Mouse (Mus musculus) gonadal fat pad, adult 2 months (tissue): Measurements from ENCODE around the gene Cspg4. TPM values are rescaled to one million over a fixed set of nuclear protein-coding genes. Genes with fewer than 3 reads are reported as not detected.
"Not testable (repeated sequence)": the region's sequence is repeated elsewhere in the genome, so short reads cannot be mapped to it uniquely, and the experiment has no call there.

Experiments
- DNase-seq: peaks from one replicate; pipeline ENCODE4 v3.0.0-alpha.2; 2012; ENCODE audit warnings: low read depth
- polyA plus RNA-seq: library from polyadenylated mRNA; depleted of rRNA; stranded (reverse); fragments of >200 nt; gene quantifications from 2 replicates; pipeline ENCODE4 v1.2.3, GENCODE M21; 2012

Gene Cspg4
- polyA plus RNA-seq, 1 experiment, result 19.1 TPM

DNA sequence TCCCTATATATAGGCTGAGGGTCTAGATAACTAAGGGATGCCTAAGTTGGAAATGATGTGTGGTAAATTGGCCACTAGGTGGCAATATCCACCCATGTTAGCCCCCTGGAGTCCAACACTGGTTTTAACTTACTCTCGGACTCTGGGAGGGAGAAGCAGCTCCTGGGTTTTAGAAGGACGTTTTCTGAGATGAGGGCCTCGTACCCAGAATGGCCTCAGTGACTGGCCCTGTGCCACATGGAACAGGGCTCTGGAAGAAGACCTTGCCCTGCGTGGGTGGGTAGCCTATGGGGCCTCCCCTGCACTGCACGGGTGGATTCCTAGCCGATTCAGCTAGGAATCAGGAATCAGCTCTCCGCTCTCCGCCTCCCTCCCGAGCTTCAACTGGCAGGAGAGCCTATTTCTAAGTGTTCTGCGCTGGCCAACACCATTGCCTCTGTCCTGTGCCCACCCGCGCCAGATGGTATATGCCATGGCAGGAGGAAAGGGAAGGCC, 26.7 kb downstream of the Cspg4 start:
- no peak for DNase-seq

DNA sequence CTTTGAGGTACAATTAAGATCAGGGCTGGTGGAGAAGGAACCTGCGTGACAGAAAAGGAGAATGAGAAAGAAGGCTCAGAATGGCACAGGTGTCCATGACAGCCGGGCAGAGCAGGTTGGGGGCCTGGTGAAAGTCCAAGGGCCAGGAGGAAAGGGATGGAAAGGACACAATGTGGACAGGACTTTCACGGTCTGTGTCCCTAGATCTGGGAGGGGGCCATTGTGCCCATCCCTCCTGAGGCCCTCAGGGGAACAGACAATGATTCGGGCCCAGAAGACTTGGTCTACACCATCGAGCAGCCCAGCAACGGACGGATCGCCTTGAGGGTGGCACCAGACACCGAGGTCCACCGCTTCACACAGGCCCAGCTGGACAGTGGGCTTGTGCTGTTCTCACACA, 27.3 kb downstream of the Cspg4 start:
- DNase-seq, result no peak

DNA sequence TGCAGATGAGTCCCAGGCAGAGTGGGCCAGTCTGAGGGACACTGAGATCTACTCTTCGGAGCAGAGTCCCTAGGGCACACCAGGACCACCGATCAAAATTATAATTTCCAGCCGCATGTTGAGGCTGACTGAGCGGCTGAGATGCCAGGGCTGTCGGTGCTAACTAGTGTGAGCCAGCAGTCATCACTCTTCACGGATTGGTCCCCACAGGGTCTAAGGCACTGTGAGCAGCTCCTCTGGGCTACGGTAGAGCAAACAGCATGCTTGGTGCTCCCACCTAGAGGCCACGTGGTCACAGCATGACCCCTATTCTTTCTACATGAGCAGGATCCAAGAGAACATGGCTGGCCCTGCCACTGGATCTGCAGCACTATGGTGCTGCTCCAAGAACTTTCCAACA, 28.5 kb downstream of the Cspg4 start:
- no peak for DNase-seq

DNA sequence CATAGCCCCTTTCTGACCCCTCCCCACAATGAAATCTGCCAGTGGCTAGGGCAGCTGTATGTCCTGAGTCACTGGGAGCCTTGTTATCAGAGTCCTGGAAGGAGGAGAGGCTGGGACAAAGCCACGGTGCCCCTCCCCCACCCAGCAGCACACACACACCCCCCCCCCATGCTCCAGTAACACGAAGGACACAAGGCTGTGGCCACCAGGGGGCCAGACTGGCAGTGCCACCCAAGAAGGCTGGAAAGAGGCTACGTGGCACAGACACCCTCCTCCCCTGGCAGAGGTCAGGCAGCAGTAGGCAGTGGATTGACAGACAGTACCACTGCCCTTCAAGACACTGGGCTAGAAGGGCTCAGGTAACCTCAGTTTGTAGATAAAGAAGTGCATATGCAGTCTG, 29.2 kb downstream of the Cspg4 start:
- no peak for DNase-seq

DNA sequence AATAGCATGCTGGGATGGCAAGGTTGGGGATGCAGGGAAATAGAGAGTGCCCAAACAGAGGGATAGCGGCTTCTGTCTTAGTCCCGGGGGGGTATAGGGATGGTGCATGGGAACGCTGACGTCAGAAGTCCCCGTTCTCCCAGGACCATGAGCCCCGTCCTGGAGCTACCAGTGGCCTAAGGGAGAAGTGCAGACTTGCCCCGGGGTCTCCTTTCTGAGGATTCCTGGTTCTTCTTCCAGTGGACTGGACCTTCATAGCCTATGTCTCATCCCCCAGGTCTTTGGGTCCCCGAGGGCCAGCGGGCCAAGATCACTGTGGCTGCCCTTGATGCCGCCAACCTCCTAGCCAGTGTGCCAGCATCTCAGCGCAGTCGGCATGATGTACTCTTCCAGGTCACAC, 31.9 kb downstream of the Cspg4 start:
- DNase-seq, result no peak

- no peak for DNase-seq
Observed at GRCm38 (mm10) chr9:56899409-56899808, 34.6 kb downstream of the Cspg4 start.

DNA sequence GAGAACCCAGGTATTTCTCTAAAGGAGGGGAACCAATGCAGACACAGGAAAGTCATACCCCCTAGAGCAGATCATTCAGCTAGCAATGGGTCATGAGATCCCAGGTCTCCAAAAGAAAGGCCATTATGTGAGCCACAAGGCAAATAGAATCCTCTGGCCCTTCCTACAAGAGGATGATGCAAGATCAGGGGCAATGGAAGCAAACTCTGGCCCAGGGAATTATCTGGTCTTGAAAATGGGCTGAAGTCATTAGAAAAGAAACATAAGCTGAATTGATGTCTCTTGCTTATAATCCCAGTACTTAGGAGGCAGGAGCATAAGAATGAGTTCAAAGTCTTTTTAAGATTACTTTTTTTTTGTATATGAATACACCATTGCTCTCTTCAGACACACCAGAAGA, 35.2 kb downstream of the Cspg4 start:
- DNase-seq, result no peak

DNA sequence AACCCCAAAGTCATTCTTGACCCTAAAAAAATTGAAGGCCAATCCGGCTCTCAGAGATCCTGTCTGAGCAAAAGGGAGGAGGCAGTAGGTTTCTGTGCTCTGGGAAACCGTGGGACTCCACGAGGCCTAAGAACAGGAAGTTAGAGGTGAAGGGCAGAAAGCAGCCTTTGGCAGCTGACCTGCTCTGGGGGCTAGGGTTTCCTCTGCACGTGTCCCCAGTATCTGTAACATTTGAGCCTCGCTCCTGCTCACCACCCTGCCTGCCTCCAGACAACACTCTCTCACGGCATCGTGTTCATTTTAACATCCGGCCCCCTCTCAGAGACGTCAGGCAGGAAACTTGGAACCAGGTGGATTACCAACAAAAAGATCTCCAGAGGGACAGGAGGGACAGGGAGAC, 35.7 kb downstream of the Cspg4 start:
- DNase-seq, result no peak

DNA sequence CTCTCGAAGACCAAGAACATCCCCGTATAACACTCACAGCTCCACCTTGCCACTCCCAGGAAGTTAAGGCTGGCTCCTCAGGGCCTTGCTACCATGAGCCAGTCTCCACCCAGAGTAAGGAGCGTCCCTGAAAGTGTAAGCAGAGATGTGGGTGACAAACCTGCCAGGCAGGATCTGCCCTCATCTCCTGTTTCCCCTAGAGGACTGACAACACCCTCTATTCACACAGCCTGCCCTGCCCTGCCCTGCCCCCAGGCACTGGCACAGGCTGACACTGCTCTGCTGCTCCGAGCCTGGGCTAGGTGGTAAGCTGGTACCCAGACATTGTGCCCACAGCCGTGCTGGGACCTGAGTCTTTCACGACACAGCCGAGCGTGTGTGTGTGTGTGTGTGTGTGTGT, 36.4 kb downstream of the Cspg4 start:
- no peak for DNase-seq

- no peak for DNase-seq
Observed at GRCm38 (mm10) chr9:56903662-56904061, 38.8 kb downstream of the Cspg4 start.

DNA sequence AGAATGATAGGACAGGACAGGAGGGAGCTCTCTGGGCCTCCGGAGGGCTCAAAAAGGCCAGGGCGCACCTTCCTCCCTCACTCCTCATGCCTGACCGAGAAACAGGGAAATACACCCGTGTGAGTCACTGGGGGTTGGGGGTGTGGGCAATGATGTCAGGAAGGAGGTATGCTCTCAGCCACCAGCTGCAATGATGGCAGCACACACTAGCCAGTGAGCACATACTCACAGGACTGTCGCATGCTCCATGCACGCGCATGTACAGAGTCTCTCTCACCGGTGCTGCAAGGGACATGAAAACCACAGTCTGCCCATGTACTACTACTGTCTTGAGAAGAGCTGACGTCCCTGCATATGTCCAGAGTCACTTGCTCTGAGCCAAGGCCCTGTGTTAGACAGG, 42.7 kb downstream of the Cspg4 start:
- DNase-seq, result no peak

- DNase-seq, result not testable (repeated sequence)
Observed at GRCm38 (mm10) chr9:56909991-56910390, 45.2 kb downstream of the Cspg4 start.

GRCm38 (mm10) chr9:56911017-56911416, 46.2 kb downstream of the Cspg4 start:
- no peak for DNase-seq

GRCm38 (mm10) chr9:56913991-56914390, 49.2 kb downstream of the Cspg4 start:
- DNase-seq, result no peak

DNA sequence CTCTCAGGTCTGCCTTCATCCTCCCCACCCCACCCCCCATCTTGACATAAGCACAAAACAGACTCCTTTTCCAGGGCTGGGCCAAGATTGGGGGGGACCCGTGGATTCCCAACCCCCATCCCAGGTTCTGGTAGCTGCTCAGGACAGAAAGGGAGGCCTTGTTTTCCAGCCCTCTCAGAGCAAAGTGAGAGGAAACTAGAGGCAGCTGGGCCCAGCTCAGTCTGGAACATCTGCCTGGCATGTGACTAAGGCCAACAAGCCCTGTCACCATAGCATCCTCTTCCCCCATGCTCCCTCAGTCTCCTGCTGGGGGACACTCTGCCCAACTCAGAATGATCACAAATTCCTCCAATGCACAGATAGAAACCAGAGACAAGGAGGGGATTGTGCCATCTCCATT, 50.3 kb downstream of the Cspg4 start:
- DNase-seq, result no peak

DNA sequence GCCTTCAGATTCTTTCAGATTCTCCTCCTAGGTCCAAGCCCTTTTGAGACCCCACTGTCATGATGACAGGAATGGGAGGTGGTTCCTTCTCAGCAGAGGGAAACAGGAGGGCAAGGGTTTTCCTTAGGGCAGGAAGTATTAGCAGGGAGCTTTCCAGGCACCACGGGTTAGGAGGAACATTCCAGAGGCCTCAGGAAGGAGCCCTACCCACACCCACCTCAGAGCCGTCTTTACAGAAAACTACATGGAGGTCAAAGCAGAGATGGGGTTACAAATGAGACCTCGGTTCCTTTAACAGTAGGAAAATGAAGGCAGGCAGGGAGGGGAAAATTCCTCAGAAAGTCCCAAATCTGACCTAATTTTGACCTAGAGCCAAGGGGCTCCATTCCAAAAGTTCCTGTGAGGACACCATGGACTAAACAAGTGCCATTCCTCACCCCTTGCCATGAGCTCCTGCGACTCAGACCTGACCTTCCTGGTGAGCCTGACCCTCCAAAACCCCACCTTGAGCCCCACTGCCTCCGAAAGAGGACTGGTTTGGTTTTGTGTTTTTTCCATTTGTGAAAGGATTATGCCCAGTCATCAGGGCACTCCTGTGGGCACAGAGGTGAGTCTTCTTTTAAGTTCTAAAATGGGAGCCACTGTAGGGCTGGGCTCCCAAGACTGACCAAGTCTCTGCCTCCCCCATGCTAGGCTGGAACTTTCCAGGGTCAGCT, 51.0 kb downstream of the Cspg4 start:
- no peak for DNase-seq

GRCm38 (mm10) chr9:56917131-56917530, 52.3 kb downstream of the Cspg4 start:
- DNase-seq, result no peak

DNA sequence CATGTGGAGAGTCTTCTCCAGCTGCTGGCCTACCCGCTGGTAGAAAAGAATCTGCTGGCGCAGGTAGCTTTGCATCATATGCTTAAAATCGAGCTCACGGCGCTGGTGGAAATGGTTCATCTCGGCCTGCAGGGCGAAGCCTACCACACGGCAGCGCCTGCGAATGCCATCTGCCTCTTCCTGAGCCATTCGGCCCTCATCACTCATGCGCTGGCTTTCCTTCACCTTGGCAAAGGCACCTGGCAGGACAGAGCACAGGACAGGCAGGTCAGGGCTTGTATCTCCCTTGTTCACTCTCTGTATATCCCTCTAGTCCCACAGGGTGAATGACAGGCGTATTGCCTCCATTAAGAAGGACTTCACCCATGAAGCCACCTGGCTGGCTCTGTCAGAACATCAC, 53.6 kb downstream of the Cspg4 start:
- no peak for DNase-seq

GRCm38 (mm10) chr9:56922746-56923145, 57.9 kb downstream of the Cspg4 start:
- DNase-seq, result no peak

- peak; percentile 87 for DNase-seq
Observed at GRCm38 (mm10) chr9:56923841-56924650, 59.2 kb downstream of the Cspg4 start.

- no peak for DNase-seq
Observed at GRCm38 (mm10) chr9:56924651-56925027, 59.8 kb downstream of the Cspg4 start.

DNA sequence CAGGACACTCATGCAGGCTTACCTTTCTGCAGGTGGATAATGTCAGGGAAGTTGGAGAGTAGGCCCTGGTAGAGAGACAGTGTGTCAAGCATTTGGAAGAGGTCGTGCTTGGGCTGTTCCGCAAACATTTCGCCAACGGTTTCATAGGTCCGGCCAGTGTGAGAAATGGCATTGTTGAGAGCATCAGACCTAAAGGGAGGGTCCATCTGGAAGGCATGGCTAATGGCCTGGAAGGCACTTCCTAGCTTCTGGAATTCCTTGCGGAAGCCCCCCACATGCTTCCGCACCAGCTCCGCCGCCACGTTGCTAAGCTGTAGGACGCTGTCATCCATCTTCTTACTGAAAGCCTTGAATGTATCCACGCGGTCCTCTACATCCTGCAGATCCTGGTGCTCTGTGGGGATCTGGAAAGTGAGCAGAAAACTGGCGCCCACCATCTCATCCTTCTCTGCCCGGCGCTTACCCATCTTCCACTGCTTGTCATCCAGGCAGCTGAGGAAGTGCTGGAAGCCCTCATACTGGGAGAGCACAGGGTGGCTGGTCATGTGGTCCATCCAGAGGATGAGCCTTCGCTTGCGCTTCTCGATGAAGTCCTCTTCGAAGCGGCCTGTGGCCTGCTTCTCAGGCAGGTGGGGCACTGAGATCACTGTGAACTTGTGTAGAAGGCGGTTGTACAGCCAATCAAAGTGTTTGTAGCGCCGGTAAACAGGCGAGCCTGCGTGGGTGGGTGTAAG, 60.6 kb downstream of the Cspg4 start:
- DNase-seq, result no peak

GRCm38 (mm10) chr9:56926025-56926360, 61.2 kb downstream of the Cspg4 start:
- DNase-seq, result no peak
